Mouse (Mus musculus) liver, embryonic 14.5 days (tissue): ENCODE results near the gene Rtn2. TPM values are rescaled to one million over a fixed set of nuclear protein-coding genes. Genes with fewer than 3 reads are reported as not detected.
A peak's percentile ranks its signal among the peaks of the same experiment; 100 is the strongest.

ENCODE experiments used
- ATAC-seq: fragments of 200-750 bp; cut with Nextera tagmentation; 2 replicates; pipeline ENCODE4 v1.8.0; 2017; ENCODE audit warnings: moderate number of reproducible peaks, mild to moderate bottlenecking, moderate library complexity; ENCODE audit not compliant: insufficient read depth
- DNase-seq, 3 experiments: peaks; one replicate each; pipeline ENCODE4 v3.0.0-alpha.2; 2012 to 2013; ENCODE audit warnings: low read depth in 3 of 3, low spot score in 3 of 3
- H3K27ac ChIP-seq: fragments of 300-500 bp; sonication (generic); 2 replicates; pipeline ENCODE4 v1.5.1; 2014; ENCODE audit warnings: moderate library complexity, mild to moderate bottlenecking, control low read depth, inconsistent platforms
- H3K27me3 ChIP-seq: fragments of 300-500 bp; sonication (generic); 2 replicates; pipeline ENCODE4 v1.6.1; 2014; ENCODE audit warnings: mild to moderate bottlenecking, low read length, moderate library complexity; ENCODE audit not compliant: control insufficient read depth, insufficient read depth
- H3K36me3 ChIP-seq: fragments of 300-500 bp; sonication (generic); replicated peaks from 2 replicates; pipeline ENCODE4 v1.6.1; 2014; ENCODE audit warnings: low read depth; ENCODE audit not compliant: control insufficient read depth, insufficient read depth
- H3K4me1 ChIP-seq, 2 experiments: fragments of 200-500 bp in 1 of 2; fragments of 300-500 bp in 1 of 2; sonication (generic) in 1 of 2; replicated peaks; 2 replicates each; pipeline ENCODE4 v1.6.1; 2012 to 2014; ENCODE audit warnings: antibody characterized with exemption in 1 of 2, inconsistent platforms in 1 of 2, low read length in 1 of 2; ENCODE audit not compliant: control insufficient read depth in 2 of 2, insufficient read depth in 2 of 2
- H3K4me2 ChIP-seq: fragments of 300-500 bp; sonication (generic); 2 replicates; pipeline ENCODE4 v1.6.1; 2014; ENCODE audit warnings: low read depth, mild to moderate bottlenecking, control low read depth, moderate library complexity
- H3K4me3 ChIP-seq, 2 experiments: fragments of 200-500 bp in 1 of 2; fragments of 300-500 bp in 1 of 2; sonication (generic) in 1 of 2; 2 replicates each; pipeline ENCODE4 v1.5.1; 2012 to 2014; ENCODE audit warnings: low read depth in 2 of 2, low read length in 2 of 2, mild to moderate bottlenecking in 2 of 2, control low read depth in 1 of 2, inconsistent platforms in 1 of 2, moderate library complexity in 1 of 2; ENCODE audit not compliant: insufficient read depth in 1 of 2
- H3K9ac ChIP-seq: fragments of 300-500 bp; sonication (generic); replicated peaks from 2 replicates; pipeline ENCODE4 v1.6.1; 2014; ENCODE audit warnings: mild to moderate bottlenecking, control low read depth, moderate library complexity
- H3K9me3 ChIP-seq: fragments of 300-500 bp; sonication (generic); 2 replicates; pipeline ENCODE4 v1.6.1; 2016; ENCODE audit warnings: low read length, mixed read lengths; ENCODE audit not compliant: control insufficient read depth
- CTCF ChIP-seq: IDR thresholded peaks from 2 replicates; pipeline ENCODE4 v1.5.1; 2016; ENCODE audit warnings: antibody characterized with exemption, low read depth, control low read depth
- EP300 ChIP-seq: IDR thresholded peaks from 2 replicates; pipeline ENCODE4 v1.6.1; 2016; ENCODE audit warnings: antibody characterized with exemption, low read depth
- WGBS: fragments of 180-500 bp; shearing (Covaris S2); extraction: QIAGEN DNeasy Blood & Tissue Kit; methylation state at CpG from one replicate; pipeline ENCODE4 v1.1.7; 2014; ENCODE audit not compliant: insufficient replicate concordance; 5-methylcytosine and 5-hydroxymethylcytosine counted together
- polyA plus RNA-seq, 2 experiments: library from polyadenylated mRNA; depleted of rRNA in 1 of 2; stranded (reverse) in 1 of 2; unstranded in 1 of 2; fragments of >200 nt; fragmentation: Nextera tagmentation in 1 of 2; extraction: Ambion mirVana in 1 of 2; gene quantifications; 2 replicates each; pipeline versions ENCODE4 v1.2.1 to v1.2.3; 2012 to 2014

Gene Rtn2
- polyA plus RNA-seq, 2 experiments: 2.6 to 2.9 TPM

DNA sequence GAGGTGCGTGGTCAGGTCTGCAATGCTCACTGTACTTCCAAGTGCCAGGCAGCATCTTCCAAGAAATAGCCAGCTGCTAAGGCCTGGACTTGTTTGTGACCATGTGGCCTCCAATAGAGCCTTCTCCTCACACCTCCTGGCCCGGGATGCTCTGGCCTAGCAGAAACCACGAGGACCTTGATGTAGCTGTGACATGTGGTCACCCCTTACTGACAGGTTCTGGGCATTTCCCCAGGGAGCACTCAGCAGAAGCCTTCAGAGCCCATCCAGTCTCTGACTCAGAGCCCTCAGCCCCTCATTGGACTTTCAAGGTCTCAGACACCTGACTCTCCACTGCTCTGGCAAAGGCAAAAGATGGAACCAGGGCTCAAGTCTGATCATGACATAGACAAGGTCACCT is 37.3 kb upstream of the Rtn2 start:
- 83% methylated on average over 3 of the region's 3 CpGs for WGBS
- Histone ChIP-seq H3K27ac (peak overlapping the region; percentile 8; the same call in 1 of the 2 replicates), H3K4me1 (peaks cover 38 to 43% of the 10 kb centered on the region in 2 experiments), H3K9me3 (no peaks in the 10 kb centered on the region), H3K4me2 (no peak overlapping the region), H3K4me3 (no peak overlapping the region), H3K27me3 (no peaks in the 10 kb centered on the region), H3K36me3 (peaks cover 11% of the 10 kb centered on the region), H3K9ac (no peak overlapping the region)
- TF ChIP-seq EP300: no peak
- no peak for TF ChIP-seq CTCF
- ATAC-seq (no peak), DNase-seq (no peak)

DNA sequence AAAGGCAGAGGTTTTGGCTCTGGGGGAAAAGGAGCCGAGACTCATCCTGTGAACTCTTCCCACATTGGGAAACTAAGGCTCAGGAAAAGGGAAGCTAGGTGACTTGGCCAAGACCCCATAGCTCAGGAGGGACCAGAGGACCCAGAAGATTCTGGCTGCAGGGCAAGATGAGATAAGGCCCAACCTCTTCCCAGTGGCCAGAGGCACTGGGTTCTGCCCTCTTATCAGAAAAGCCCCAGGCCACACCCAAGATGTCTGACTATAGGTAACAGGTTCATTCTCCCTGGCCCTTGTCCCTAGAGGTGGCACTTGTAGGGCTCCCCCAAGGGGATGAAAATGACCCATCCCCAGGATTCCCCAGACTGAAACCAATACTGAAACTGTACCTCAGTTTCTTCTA is 35.6 kb upstream of the Rtn2 start:
- peaks cover 27 to 28% of the 10 kb centered on the region in 2 experiments for H3K4me1 ChIP-seq

GRCm38 (mm10) chr7:19247511-19247910 is 34.9 kb upstream of the Rtn2 start:
- ATAC-seq (no peak), DNase-seq (peak in 2 of 3 experiments; percentile 55 to 58)
- Histone ChIP-seq H3K4me3 (no peak overlapping the region), H3K9me3 (no peaks in the 10 kb centered on the region), H3K27ac (peak overlapping the region; percentile 63), H3K4me2 (no peak overlapping the region), H3K36me3 (peaks cover 11% of the 10 kb centered on the region), H3K4me1 (peaks cover 25 to 27% of the 10 kb centered on the region in 2 experiments), H3K9ac (no peak overlapping the region), H3K27me3 (no peaks in the 10 kb centered on the region)
- TF ChIP-seq EP300: no peak
- TF ChIP-seq CTCF: no peak
- WGBS: 68% methylated on average over 2 of the region's 2 CpGs

More for the DNA sequence above, 35.6 kb upstream of the Rtn2 start:
- 63% methylated on average over 1 of the region's 1 CpGs for WGBS
- Histone ChIP-seq H3K27me3 (no peaks in the 10 kb centered on the region), H3K9me3 (no peaks in the 10 kb centered on the region), H3K27ac (peak overlapping the region; percentile 75), H3K36me3 (peaks cover 11% of the 10 kb centered on the region), H3K4me3 (no peak overlapping the region), H3K9ac (peak overlapping the region; percentile 39; the same call in 1 of the 2 replicates), H3K4me2 (peak overlapping the region; percentile 48)
- peak; percentile 81 for ATAC-seq
- no peak for TF ChIP-seq CTCF
- TF ChIP-seq EP300: no peak
- peak in 1 of 3 experiments; percentile 66 for DNase-seq

DNA sequence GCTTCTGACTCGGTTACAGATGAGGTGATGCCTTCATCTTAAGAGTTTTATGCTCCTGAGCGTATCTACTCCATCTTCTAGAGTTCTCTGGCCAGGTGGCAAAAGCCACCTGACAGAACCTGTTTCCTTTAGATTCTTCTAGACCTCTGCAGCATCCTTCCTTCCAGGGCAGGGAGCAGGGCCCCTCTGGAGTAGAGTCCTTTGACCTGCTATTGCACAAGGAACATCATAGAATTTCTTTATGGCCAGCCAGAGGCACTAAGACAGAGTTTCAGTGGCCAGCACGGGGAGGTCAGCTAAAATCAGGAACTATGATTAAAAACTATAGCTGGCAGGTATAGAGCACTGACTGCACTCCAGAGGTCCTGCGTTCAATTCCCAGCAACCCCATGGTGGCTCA is 30.3 kb upstream of the Rtn2 start:
- H3K27ac ChIP-seq: no peak overlapping the region
- TF ChIP-seq EP300: no peak
- no peak for TF ChIP-seq CTCF
- no peak for ATAC-seq

GRCm38 (mm10) chr7:19253437-19253836 is 29.0 kb upstream of the Rtn2 start:
- WGBS: 60% methylated on average over 5 of the region's 5 CpGs
- TF ChIP-seq CTCF (no peak), EP300 (no peak)
- no peak for ATAC-seq
- Histone ChIP-seq H3K9ac (no peak overlapping the region), H3K4me1 (peaks cover 13 to 15% of the 10 kb centered on the region in 2 experiments), H3K9me3 (no peaks in the 10 kb centered on the region), H3K36me3 (peaks cover 9% of the 10 kb centered on the region), H3K27me3 (no peaks in the 10 kb centered on the region), H3K27ac (no peak overlapping the region), H3K4me3 (no peak overlapping the region), H3K4me2 (no peak overlapping the region)
- DNase-seq: no peak

More for the DNA sequence above, 30.3 kb upstream of the Rtn2 start:
- H3K4me1 ChIP-seq: peaks cover 7 to 9% of the 10 kb centered on the region in 2 experiments
- 66% methylated on average over 4 of the region's 4 CpGs for WGBS
- no peaks in the 10 kb centered on the region for H3K27me3 ChIP-seq
- H3K4me3 ChIP-seq: no peak overlapping the region
- DNase-seq: no peak
- no peaks in the 10 kb centered on the region for H3K9me3 ChIP-seq
- H3K4me2 ChIP-seq: no peak overlapping the region
- H3K36me3 ChIP-seq: no peaks in the 10 kb centered on the region; the same call in none of the 2 replicates
- no peak overlapping the region for H3K9ac ChIP-seq
